Mouse (Mus musculus): ENCODE results near the gene Zbtb46.
A peak's percentile ranks its signal among the peaks of the same experiment; 100 is the strongest.
"Not testable (repeated sequence)": the region's sequence is repeated elsewhere in the genome, so short reads cannot be mapped to it uniquely, and the experiment has no call there.

Gene Zbtb46

DNA sequence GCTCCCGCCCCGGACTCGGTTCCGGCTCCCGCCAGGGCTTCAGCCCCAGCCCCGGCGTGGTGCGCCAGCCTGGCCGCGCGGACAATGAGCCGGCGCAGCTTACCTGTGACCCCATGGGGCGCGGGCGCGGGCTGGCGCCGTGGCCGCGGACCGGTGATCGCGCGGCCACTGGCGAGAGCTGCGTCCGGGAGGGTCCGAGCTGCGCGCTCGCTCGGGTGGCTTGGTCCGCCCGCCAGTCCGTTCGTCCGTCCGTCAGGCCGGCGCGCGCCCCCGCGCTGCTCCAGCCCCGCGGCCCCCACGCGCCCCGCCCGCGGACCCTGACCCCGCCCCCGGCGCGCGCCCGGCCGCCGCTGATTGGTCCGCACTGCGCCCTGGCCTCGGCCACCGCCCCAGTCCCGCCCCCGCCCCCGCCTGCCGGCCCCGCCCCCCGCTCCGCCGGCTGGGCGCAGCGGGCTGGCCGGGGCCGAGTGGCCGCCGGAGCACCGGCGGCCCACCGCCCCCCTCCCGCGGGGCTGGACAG, at the start of gene Zbtb46:
TSS of gene Zbtb46 (minus strand) at position 274 of the 520 bp plus-strand sequence.
- no peak for ATAC-seq (ENCODE audit: insufficient number of reproducible peaks, low FRiP score, low TSS enrichment)

GRCm38 (mm10) chr2:181498644-181499043, 39.4 kb upstream of the Zbtb46 start:
- ATAC-seq (ENCODE audit: insufficient number of reproducible peaks, low FRiP score, low TSS enrichment): no peak

- 0 out of 2 replicates have a peak, but pooled peaks have one; percentile 13 for ATAC-seq (ENCODE audit: insufficient number of reproducible peaks, low FRiP score, low TSS enrichment)
These were observed 38.3 kb upstream of the Zbtb46 start for GRCm38 (mm10) chr2:181497548-181497875.

DNA sequence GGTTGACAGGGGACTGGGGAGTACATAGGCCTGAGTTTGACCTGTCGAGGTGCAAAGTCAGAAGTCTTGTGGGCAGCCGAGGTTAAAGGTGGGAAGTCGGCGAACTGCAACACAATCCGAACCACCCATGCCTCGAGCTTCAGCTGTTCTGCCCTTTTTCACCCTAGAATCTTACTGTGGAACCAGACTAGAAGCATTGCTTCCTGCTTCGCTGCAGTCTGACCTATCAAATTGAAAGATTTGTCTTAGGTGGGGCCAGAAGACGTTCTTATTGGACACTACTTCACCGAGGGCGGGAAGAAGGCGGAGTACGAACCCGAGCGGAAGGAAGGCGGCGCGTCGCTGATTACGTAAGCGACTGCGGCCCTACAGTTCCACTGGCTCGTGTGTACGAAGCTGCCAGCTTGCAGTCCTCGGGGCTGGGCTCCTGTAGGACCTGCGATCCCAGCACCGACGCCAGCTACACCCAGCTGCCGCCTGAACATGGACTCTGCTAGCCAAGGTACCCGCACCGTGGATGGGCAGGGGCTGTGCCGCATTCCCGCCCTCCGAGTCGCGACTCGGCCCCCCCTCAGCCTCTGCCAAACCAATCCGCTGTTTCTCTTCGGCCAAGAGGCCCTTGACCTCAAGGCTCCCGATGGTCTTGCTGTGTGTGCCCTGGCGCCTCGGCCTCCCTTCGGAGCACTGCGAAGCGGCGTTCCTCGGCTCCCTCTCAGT, 37.8 kb upstream of the Zbtb46 start, which contains the start of gene Tpd52l2:
TSS of gene Tpd52l2 (plus strand) at position 312 of the 717 bp plus-strand sequence.
- ATAC-seq (ENCODE audit: insufficient number of reproducible peaks, low FRiP score, low TSS enrichment): peak; percentile 93

GRCm38 (mm10) chr2:181496281-181496680, 37.1 kb upstream of the Zbtb46 start:
- ATAC-seq (ENCODE audit: insufficient number of reproducible peaks, low FRiP score, low TSS enrichment): no peak

GRCm38 (mm10) chr2:181495845-181496244, 36.6 kb upstream of the Zbtb46 start:
- ATAC-seq (ENCODE audit: insufficient number of reproducible peaks, low FRiP score, low TSS enrichment): not testable (repeated sequence)

DNA sequence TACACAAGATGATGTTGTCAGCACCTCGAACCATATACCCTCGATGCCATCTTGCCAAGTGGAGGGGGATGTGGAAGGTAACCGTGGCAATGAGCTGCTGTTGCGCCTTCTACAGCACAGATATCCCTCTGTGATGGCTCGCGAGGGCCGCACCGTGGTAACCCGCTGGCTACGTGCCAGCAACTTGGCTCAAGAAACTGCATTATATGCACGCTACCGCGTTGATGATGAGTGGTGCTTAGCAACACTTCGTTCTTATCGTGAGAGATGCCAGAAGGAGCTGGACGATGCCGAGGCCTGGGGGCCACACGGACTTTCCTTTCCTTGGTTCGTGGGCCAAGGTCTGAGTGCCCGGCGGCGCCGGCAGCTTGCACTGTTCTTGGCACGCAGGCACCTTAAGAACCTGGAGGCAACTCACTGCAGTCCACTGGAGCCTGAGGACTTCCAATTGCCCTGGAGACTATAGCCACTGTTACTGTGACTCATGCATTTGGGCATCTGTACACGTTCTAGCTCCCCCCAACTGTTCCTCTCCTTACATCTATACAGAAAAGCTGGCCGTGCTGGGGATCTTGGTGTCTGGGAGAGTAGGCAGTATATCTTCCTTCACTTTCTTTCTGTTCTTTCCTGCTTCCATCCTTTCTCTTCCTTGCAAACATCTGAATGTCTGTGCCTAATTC, 35.2 kb upstream of the Zbtb46 start:
- ATAC-seq (ENCODE audit: insufficient number of reproducible peaks, low FRiP score, low TSS enrichment): no peak

- ATAC-seq (ENCODE audit: insufficient number of reproducible peaks, low FRiP score, low TSS enrichment): no peak
These were observed 34.1 kb upstream of the Zbtb46 start, which contains the start of gene Abhd16b for GRCm38 (mm10) chr2:181493156-181493927. Gene Abhd16b (plus strand): TSS chr2:181493206.

DNA sequence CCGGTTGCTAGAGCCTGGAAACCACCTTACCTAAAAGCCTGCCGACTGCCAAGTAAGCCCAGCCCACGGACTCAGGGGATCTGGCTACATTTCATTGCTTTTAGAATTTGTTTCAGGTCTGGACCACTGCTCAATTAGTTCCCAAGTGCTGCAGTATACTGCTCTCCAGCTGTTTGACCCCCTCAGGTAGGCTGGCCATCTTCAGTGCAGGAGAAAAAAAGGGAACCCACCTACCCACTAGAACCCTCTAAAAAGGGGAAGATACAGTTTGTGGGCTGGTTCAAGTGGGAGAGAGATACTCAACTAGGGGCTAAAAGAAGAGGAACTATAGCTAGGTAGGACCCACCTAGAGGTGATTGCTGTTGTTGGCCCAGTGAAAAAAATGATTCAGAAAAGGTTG, 33.0 kb upstream of the Zbtb46 start:
- ATAC-seq (ENCODE audit: insufficient number of reproducible peaks, low FRiP score, low TSS enrichment): no peak

GRCm38 (mm10) chr2:181491432-181492205, 32.4 kb upstream of the Zbtb46 start:
- ATAC-seq (ENCODE audit: insufficient number of reproducible peaks, low FRiP score, low TSS enrichment): no peak

GRCm38 (mm10) chr2:181487338-181488277, 28.4 kb upstream of the Zbtb46 start:
- ATAC-seq (ENCODE audit: insufficient number of reproducible peaks, low FRiP score, low TSS enrichment): no peak

DNA sequence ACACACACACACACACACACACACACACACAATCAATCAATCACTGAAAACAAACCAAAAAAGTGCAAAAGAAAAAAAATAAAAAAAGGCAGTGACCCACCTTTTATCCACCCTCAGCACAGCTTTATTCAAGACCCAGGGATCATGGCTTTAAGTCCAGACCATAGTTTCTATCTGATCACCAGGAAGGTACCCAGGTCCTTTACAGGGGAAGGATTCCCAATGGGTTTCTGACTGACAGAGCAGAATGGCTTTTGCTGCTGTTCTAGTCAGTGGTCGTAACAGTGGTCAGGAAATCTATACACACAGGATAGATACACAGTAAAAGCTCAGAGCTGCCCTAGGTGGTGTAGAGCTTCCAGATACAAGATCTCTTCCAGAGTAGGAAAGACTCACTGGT, 26.5 kb upstream of the Zbtb46 start:
- ATAC-seq (ENCODE audit: insufficient number of reproducible peaks, low FRiP score, low TSS enrichment): no peak

DNA sequence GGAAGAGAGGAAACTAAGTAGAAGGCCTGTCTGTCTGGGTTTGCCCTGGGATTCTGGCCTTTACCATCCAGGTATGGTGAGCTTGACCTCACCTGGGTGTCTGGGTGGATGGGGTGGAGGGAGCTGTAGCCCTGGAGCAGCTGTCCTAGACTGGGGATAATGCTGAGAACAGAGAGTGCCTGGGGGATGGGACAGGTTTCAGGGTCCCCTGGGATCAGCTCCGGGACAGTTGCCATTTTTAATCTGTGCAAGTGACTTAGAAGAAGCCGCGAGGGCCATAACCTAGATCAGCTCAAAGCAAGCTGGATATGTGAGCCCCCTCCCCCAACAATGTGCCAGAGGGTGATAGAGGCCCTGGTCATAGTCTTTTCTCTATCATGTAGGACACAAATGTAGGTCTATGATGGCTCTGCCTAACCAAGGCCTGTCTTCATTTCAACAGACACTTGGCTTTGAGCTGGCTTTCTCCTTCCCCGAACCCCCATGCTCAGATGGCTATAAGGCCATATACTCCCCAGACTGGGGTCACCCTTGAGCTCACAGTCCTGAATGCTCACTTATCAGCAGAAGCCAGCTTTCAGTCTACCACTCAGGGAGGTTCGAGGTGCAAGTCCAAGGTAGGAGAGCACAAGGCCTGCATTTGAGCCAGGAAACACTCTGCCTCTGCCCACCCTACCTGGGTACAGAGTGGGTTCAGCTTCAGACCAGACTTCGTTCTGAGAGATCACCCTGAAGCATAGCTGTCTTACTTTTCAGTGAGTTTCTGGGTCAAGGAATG, 25.4 kb upstream of the Zbtb46 start:
- no peak for ATAC-seq (ENCODE audit: insufficient number of reproducible peaks, low FRiP score, low TSS enrichment)

- peak; percentile 52; the same call in 1 of the 2 replicates for ATAC-seq (ENCODE audit: insufficient number of reproducible peaks, low FRiP score, low TSS enrichment)
These were observed 24.5 kb upstream of the Zbtb46 start for GRCm38 (mm10) chr2:181483562-181484318.

- no peak for ATAC-seq (ENCODE audit: insufficient number of reproducible peaks, low FRiP score, low TSS enrichment)
These were observed 23.9 kb upstream of the Zbtb46 start for GRCm38 (mm10) chr2:181483120-181483519.

- ATAC-seq (ENCODE audit: insufficient number of reproducible peaks, low FRiP score, low TSS enrichment): no peak
These were observed 13.1 kb upstream of the Zbtb46 start for GRCm38 (mm10) chr2:181472256-181472827.

GRCm38 (mm10) chr2:181471246-181471645, 12.0 kb upstream of the Zbtb46 start:
- ATAC-seq (ENCODE audit: insufficient number of reproducible peaks, low FRiP score, low TSS enrichment): peak; percentile 26; the same call in 1 of the 2 replicates
